Mouse (Mus musculus) heart, adult 11 months (tissue): Measurements from ENCODE around the gene Sec22b.

Source experiments
- DNase-seq: peaks from one replicate; pipeline ENCODE4 v3.0.0; 2022

Sec22b gene

DNA sequence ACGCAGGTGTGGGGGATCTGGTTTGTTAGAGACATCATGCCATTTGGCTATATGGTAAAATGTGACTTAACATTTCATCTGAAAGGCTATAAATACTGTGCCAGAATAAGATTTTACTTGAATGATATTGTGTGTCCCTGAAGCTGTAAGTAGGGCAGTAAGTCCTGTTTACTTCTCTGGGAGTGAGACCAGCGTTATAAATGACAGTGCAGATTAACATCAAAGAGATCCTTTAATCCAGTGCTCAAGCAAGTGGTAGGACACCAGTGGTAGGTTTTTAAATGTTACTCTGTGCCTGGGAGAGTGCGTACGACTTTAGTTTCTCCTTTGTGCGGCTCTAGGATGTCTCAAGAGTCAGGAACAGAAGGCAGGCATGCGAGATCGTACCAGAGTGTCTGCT lies 10.1 kb downstream of the Sec22b start:
- DNase-seq, result peak; percentile 23

DNA sequence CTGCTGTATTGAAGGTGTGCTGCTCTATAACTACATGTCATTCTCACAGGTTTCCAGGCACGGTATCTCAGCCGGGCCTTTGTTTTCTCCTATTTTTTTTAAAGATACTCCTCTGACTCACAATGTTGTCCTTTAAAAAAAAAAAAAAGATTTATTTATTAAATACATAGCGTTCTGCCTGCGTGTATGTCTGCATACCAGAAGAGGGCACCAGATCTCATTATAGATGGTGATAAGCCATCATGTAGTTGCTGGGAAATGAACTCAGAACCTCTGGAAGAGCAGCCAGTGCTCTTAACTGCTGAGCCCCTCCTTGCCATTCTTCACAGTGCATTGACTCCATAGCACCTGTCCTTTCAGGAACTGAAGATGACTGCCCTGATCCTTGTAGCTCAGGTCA lies 14.1 kb downstream of the Sec22b start:
- peak; percentile 42 for DNase-seq

DNA sequence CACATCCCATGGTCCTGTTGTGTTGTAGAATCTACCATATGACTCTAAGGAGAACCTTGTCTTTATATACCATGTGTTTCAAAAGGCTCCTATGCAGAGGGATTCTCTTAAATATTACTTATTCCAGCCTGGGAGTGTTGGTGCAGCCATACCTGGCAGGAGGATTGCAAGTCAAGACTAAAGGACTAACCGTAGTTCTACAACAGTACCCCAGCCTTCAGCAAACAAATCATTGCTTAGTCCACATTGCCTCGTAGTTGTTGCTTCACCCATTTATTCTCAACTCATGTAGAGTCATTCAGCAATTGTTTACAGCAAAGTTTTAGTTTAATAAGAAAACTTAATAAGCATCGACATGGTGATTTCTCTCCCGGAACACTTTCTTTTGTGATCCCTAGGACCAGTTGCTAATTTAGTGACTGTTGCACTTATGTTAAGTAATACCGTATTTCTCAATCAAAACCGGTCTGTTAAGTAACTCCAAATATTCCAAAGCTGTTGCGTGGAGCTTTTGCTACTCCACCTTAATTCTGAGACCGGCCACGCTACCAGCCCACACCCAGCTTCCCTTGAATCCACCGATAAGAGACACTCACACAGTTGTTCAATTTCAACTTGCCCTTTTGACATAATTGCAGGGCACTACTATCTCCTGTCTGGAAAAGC lies 18.0 kb downstream of the Sec22b start:
- peak; percentile 22 for DNase-seq

DNA sequence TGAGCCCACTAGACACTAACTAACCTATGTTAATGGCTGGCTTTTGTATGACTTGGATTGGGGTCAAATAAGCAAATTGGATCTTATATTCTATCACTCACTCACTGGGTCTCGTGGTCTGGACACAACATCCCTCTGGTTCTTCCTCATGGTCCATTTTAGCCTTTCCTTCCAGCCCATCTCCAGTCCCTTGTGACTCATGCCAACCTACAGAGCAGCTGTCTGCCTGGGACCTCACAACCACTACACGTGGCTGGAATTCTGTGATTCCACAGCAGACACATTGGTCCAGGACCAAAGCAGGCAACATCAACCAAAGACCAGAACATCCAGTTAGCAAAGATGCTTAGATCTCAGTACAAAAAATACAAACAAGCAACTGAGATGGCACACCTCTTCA lies 24.3 kb downstream of the Sec22b start:
- DNase-seq, result peak; percentile 64

DNA sequence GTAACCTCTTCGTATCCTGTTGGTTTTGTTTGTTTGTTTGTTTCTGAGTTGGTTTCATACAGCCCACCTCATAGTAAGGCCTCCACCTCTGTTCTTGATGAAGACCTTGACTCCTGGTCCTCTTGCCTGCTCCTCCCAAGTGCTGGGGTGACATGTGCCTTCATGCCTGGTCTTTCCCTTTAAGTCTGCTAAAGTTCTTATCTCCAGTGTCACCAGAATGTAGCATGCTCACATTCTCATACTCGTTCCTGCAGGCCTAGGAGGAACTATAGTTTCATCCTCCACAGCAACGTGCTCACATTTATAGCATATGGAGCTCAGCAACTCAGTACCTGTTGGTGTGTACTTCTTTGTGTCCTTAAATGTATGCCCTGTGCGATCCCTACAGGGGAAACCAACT lies 26.3 kb downstream of the Sec22b start:
- DNase-seq, result peak; percentile 70

DNA sequence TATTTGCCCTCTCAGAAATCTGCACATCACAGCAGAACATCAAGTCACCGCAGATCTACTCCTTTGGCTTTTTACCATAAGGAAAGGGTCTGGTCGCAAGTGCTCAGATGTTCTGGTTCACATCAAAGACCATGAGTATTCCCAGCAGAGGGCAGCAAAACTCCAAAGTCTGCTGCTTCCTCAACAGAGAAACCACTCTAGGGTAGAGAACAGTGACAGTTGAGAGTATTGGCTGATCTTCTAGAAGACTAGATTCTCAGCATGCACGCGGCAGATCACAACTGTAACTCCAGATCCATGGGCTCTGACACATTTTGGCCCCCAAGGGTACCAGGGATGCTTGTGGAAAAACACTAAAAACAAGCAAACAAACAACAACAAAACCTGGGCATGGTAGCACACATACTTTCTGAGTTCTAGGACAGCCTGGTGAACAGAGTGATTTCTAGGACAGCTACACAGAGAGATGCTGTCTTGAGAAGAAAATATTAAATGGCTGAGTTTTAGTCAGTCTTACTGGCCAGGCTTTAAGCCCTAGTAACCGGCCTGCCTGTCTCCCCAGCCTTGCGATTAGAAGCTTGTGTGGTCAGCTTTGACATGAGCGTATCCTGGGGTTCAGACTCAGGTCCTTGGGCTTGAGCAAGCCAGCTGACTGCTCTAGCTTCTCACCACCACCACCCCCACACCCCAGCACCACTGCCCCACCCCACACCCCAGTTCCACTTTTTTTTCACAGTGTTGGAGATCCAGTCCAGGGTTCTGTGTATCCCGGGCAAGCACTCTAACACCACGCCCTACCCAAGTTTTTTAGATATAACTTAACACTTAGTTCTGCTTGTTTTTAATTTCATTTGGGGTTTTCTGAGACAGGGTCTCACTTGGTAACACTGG lies 28.2 kb downstream of the Sec22b start:
- peak; percentile 94 for DNase-seq

DNA sequence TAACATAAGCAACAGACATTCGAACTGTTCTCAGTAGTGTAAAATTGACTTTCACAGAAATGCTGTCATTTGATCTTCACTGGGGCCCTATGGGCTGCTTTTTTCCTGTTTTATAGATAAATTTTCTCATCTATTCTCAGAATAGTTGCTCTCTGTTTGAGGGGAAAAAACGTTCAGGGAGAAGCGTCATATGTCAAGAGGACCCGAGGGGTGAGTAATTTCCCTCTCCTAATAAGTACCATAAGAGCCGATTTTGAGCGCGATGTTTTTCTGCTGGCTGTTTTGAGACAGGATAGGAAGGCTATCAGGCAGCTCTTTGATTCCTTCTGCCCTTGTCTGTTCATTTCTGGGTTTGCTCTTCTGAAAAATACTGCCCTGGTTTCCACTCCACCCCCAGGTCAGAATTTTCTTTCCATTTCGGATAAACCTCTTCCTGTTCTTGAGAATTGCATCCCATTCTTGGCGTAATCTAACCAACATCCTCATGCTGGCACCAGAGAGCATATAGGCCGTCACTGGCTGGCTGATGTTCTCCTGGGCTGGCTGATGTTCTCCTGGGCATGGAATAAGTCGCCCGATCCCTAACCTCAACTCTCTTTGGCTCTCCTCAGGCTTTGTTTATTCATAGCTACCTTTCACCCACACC lies 29.3 kb downstream of the Sec22b start:
- DNase-seq, result no peak

DNA sequence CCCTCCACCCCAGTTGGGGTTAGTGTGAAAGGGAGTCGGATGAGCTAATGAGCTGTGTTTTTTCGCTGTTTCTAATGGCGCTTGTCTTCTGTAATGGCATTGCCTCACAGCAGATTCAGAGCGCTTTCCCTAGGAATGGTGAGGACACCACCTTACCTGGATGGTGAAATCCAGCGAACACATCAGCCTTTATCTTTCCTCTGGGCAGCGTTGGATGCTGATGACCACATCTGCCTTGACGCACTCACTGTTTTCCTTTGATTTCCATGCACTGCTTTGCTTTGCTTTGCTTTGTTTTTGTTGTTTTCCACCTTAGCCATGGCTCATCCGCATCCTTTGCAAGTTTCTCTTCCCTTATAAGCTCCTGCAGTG lies 29.8 kb downstream of the Sec22b start:
- peak; percentile 88 for DNase-seq

DNA sequence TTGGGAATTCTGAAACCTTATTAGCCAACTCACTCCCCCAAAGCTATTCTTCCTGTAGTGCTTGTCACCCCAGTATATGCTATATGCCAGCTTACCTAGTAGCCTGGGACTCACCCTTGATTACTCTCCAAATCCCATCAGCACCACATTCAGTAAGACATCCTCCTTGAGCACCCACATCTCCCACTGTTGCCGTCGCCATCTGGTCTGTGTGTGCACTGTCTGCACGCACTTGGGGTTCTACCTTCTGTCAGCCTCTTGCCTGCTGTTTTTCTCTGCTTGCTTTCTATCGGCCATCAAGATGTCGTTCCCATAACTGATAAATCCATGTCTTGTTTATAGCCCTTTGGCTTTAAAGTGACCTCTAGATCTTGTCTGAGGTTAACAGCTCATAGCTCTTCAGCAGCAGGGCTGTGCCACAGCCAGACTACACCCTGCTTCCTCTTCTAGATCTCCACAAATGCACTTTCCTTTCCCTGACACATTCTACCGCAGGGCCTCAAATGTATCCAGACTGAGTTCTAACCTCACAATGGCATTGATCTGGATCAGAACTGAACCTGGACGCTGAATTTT lies 30.4 kb downstream of the Sec22b start:
- peak; percentile 91 for DNase-seq

DNA sequence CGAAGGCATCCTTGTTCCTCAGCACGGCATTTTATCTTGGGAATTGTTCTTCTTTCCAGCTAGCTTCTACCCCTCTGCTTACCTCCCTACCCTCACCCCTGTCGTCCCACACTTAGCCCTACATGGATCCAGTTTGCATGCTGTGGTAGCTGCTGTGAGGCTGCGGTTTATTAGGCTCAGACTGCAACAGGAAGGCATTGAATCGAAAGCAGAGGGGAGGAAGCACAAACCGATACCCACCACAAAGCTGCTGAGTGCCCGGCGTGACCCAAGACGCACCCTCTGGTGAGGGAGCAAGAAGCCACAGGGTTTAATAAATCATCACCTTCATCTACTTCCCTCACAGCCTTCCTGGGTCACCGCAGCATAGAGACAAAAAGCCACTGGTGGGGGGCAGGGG lies 31.1 kb downstream of the Sec22b start:
- peak; percentile 97 for DNase-seq

DNA sequence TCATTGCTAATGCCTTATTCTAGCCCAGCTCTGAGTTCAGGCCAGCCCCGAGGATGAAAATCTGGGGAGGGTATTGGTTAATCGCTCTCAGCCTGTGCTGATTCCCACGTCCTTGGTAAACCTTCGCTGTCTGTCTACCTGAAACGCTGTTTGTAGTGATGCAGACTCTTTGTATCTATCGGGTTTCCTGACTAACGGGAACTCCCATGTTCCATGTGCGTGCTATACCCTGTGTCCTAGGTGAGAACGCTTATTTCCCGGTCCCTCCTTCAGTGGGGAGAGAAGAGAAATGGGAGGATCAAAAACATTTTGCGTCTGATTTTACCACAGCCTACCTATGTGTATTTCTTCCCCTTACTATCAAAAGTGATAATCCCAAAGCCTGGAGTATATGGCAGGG lies 31.8 kb downstream of the Sec22b start:
- DNase-seq, result peak; percentile 18

DNA sequence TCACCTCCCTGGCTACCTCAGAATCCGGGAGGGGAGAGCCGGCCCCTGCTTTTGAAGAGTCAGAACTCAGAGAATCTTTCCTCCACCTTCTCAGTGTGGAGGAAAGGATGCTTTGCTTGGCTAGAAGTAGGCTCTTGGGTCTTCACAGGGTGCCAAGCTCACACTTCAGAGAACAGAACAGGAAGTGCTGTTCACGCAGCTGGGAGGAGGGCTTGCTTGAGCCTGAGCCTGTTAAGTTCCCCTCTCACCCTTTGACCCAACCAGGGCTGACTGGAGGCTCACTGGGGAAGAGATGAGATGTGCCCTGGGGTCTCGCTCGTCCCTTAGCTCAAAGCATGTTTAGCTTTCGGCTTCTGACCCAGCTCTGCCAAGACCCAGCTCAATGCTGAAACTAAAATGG lies 32.3 kb downstream of the Sec22b start:
- peak; percentile 96 for DNase-seq

DNA sequence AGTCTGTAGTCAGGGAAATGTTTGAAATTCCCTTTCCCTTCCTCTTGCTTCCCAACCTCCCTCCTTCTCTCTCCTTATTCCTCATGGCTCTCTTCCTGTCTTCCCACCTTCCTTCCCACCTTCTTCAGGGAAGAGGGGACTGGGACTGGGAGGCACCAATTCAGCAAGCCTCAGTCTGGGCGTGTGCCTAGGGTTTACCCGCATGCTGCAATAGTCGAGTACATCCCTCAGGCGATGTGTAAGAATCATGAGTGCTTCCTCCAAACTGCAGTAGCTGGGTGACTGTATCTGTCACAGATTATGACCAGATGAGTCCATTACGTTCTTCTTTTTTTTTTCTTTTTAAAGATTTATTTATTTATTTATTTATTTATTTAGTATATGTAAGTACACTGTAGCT lies 32.8 kb downstream of the Sec22b start:
- peak; percentile 88 for DNase-seq

DNA sequence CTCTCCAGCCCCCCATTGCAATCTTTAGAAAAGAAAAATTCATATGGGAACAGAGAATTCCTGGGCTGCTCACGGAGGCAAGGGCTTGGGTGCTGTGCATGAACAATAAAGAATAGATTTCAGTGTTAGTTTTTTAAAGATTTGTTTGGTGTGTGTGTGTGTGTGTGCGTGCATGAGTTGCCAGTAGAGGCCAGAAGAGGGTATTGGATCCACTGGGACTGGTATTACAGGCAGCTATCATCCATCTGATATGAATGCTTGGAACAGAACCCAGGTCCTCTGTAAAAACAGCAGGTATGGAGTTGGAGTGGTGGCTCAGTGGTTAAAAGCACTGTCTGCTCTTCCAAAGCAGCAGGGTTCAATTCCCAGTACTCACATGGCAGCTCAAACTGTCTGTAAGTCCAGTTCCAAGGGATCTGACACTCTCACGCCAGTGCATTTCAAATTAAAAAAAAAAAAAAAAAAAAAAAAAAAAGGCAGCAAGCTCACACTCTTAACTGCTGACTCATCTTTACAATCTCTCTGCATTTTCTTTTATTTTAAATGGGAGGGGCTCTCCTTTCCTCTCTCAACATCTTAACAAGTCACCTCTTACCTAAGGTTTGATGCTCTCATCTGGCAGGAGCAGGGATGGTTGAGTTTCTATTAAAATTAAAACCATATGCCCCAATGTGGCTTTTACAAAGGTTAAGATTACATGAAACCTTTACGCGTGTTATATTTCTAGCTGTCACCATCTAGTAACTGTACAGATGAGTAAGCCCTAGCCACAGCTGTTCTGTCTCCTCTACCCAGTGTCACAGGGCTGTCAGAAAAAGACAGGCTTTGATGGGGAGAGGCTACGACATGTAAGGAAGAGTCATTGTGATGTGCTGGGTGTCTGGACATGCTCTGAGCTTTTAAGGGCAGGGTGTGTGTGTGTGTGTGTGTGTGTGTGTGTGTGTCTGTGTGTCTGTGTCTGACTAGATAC lies 33.6 kb downstream of the Sec22b start:
- peak; percentile 64 for DNase-seq

DNA sequence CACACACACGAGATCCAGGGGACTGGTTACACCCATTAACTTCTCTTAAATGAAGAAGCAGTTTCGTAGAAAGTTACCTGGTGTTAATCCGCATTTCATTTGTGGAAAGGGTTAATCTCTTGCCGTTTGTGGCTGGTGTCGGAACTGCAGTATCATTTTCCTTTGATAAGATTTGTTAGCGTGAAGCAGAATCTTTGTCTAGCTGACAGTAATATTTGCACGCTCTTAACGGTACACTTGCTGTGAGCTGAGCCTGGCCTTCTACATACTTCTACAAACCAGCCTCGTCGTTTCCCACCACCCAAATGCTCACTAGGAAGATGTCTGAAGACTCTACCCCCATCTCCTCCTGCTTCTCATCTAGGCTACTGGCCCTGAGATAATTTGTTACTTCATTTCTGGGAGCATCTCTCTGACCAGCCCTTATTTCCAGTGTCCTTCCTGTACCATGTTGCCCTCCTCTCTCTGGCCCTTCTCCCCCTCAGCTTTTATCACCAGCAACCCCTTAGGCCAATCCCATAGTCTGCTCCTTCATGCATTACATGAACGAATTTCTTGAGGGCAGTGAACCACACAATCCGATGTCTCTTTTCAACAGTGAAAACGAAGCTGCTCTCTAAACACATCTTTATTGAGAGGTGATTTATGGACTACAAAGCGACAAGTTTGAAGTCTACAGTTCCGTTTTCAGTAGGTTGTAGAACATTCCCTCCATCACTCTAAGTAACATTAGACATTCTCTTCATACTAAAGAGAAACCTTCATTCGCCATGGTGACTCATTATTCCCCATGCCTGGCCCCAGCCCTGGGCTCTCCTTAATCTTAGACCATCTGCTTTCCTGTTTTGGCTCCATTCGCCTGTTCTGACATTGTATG lies 36.3 kb downstream of the Sec22b start:
- DNase-seq, result peak; percentile 81

DNA sequence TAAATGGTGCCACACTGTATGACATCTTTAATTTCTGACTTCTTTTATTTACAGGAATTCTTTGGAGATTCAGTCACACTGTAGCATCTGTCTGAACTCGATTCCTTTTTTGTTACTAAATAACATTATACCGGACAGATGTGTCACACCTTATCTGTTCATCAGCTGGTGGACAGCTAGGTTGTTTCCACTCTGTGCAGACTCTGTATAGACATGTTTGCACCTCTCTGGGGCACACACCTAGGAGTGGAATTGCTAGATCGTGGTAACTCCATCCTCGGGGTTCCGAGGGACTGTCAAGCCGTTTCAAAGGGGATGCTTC lies 36.9 kb downstream of the Sec22b start:
- DNase-seq, result no peak

DNA sequence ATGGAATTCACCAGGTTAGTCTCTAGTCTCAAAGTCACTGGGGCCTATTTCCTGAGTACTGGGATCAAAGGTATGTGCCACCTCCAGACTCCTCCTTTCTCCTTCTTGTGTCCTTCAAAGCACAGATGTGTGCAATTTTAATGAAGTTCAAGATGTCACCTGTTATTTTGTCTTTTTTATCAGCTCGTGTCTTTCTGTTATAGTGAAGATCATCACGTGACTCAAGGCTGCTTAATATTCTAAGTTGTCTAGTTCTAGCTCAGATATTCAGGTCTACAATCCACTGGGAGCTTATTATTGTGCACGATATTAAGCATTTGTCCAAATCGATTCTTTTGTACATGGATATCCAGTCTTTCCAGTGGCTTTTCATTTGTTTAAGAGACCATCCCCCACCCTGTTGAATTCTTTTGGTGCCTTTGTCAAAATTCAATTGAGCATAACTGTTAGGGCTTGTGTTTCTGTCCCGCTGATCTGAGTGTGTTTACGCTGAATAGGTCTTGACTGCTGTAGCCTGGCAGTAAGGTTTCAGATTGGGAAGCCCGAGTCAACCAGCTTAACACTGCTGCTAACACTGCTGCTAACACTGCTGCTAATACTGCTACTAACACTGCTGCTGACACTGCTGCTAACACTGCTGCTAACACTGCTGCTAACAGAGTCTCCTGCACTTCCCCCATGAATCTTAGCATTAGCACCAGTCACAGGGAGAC lies 38.0 kb downstream of the Sec22b start:
- no peak for DNase-seq

DNA sequence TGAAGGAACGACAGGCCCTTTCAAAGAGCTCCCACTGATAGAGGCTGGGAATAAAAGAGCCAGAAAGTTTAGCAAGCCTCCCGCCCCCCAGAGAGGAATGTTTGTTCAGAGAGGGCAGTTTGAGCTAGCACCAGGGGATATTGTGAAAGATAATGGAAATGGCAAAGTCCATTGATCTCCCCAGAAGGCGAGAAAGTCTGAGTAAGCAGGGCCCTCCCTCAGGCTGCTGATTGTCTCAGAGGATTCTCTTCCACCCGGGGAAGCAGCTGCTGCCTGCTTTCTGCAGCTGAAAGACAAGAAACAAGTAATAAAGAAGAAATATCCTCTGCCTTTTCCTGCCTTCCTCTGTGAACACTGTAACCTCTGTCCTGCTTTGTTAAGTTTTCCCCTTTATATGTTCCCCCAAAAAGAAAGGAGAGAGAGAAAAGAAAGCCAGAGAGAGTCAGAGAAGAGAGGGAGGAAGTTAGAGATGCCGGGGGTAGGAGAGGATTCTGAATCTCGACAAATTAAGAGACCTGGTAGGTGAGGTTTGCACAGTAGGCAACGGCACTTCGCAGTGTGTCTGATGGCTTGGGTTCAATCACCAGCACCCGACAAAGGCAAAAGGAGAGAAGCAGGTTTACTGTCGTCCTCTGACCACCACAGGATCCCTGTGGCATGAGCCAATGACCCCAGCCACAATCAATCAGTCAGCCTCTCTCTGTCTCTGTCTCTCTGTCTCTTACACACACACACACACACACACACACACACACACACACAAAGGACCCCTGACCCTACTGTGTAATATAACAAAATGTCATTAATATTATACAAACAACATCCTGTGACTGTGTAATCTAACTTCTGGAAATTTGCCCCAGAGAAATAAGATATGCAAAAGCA lies 38.9 kb downstream of the Sec22b start:
- DNase-seq, result peak; percentile 71

DNA sequence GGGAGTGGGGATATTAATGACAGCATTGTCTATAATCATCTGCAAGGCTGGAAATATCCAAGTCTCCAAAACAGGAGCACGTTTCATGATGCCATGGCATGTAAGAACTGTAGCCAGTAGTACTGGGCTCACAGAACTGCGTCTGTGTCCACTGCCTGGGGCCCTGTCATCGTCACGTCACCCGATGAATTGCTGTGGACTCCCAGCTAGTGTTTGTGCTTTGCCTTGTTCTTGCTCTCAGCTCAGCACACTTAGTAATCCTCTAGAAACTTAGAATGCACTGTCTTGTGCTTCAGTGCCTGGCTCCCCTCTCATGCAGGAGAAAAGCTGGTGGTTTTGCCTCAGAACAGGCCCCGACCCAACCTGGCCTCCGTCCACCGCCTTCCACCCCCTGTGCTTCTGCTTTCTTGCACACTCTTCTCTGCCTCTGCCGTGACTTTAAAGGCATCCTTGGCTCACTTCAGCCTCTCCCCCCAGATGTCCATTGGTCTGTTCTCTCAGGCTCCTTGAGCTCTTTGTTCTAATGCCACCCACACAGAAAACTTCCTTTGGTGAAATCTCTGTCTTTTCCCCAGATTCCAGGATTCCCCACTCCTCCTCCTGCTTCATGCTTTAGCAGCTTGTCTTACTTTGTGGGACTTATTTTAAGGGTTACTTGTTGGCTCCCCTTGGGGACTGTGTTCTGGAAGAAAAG lies 39.7 kb downstream of the Sec22b start:
- DNase-seq, result peak; percentile 87
